Mouse (Mus musculus): ENCODE results near the gene Rnf126.

DNA sequence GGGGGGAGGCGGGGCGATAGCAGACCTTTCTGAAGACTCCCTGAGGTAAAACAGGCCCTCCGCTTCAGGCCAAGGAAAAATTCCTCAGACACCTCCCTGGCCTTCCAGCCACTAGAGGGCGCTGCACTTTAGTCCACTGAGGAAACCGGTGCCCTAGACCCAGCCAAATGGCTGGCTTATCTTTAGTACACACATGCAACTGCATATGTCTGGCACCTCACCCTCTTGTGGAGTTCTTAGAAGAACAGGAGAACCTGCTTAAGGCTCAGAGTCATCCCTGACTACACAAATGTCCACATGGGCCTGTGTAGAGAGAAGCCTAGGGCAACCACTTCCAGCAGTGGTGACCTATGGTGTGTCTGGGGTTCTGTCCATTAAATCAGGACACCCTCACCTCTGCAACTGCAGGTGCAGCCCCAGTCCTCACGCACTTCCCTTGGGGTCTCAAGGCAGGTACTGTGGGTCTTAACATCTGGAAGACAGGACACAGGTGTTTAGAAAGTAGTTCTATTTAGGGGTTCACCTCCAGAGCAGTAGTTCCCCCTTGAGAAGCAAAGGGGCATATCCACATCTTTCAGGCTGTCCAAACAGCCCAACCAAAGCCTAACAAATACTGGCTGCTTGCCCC lies 54.1 kb downstream of the Rnf126 start:
- TF ChIP-seq CTCF (IDR thresholded peaks at IDR 0.05; ENCODE audit: low read depth, low read length) (peak; percentile 66; the same call in 1 of the 2 replicates), POLR2A (IDR thresholded peaks at IDR 0.05; ENCODE audit: borderline replicate concordance, low read depth, low read length) (no peak)
